Mouse (Mus musculus): ENCODE results near the gene Prkar1b.

DNA sequence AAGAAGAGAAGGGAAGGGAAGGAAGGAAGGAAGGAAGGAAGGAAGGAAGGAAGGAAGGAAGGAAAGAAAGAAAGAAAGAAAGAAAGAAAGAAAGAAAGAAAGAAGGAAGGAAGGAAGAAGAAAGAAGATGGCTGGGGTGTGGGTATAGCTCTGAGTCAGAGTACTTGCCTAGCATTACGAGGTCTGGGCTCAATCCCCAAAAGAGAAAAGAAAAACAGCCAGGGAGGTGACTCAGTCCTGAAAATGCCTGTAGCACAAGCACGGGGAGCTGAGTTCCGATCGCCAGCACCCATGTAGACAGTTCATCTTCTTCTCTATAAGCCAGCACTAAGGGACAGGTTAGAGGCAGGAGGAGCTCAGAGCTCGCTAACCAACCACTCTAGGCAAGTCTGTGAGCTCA lies 39.9 kb upstream of the Prkar1b start:
- no peak for TF ChIP-seq CTCF (IDR thresholded peaks at IDR 0.05)
- TF ChIP-seq EP300 (IDR thresholded peaks at IDR 0.05): no peak

All from lung, postnatal 0 days (tissue).